Mouse (Mus musculus): ENCODE measurements around the gene Polr2c. TPM values are rescaled to one million over a fixed set of nuclear protein-coding genes. Genes with fewer than 3 reads are reported as not detected.

Gene Polr2c
- total RNA-seq, 2 experiments from 2014 or later: 52.0 to 60.5 TPM

DNA sequence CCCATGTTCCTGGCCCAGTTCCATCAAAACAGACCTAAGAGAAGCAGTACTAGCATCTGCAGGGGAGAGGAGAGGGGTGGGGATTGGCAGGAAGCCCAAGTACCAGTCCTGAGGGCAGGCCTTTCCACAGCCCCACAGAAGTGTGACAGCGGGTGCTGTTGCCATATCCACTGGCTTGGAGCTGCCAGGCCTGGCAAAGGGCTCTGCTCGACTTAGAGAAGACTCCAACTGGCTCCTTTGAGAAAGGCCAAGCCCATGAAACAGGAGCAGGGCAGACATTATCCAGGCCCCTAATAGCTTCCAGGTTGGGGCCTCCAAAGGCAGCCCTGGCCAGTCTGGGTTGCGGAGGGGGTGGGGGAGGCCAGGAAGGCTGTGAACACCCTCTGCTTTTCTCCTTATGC, 57.5 kb downstream of the Polr2c start:
- peak; percentile 10 to 49 for DNase-seq (ENCODE audit: low spot score in 2 of 2)
- intact Hi-C loops (cut with DNase I): no loop called here

DNA sequence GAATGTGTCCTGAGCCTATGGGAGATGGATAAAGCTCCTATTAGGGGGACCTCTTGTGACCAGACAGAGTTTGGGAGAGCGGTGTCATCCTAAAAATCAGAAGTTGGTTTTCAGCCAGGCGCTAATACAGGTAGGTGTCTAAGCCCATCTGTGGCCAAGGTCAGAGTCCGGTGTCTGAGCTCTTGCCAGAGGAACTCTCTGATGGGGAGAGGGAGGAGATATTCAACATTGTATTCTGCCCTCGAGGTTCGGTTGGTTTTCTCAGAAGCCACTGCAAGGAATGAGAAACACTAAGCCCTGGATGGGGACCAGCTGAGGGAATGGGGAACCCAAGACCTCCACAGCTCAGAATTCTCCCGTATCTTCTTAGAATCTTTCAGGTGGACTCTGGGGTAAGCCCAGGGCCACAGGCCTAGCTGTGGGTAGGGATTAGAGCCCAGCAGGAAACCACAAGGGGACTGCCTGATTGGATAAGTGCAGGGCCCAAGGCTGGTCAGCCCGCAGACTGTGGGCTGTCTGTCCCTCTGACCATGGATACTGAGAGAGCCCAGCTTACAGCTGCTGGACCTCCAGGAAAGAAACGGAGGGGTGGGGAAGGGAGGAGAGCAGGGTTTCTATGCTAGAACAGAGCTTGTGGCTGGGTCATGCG, 59.2 kb downstream of the Polr2c start:
- no peak for DNase-seq (ENCODE audit: low spot score in 2 of 2)
- intact Hi-C loops (cut with DNase I): no loop called here

DNA sequence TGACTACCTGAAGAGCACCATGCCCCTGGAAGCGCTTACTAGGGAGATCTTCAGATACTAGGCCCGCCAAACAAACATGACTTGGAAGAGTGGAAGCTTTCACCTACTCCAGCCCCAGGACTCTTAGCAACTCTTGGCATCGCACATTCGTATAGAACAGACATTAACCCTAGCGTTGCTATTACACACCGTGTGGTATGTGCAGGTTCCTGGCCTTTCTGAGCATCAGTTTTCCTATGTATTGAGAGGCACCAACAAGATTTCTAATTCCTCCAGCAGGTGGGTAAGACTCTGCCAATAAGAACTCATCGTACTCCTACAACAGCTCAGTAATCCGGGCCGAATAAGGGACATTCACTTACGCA, 59.7 kb downstream of the Polr2c start:
- DNase-seq (ENCODE audit: low spot score in 2 of 2): no peak
- intact Hi-C loops (cut with DNase I): no loop called here

DNA sequence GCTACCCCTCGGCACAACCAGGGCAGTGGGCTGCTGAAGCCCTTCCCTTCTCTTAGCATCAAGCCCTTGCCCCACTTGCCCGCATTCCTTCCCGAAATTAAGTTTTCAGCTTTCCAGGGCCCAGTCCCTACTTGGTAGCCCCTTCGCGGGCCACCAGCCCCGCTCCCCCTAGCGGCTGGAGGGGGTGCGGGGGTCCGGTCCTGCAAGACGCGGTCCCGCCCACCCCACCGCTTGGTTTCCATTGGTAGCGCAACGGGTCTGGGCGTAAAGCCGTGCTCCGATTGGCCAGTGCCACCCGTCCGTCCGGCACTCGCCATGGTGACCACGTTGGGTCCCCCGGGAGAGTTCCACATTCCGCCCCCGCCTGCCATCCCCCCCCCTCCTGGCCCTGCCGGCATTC, 60.1 kb downstream of the Polr2c start:
- intact Hi-C loops (cut with DNase I): no loop called here
- DNase-seq (ENCODE audit: low spot score in 2 of 2): peak; percentile 79 to 83

DNA sequence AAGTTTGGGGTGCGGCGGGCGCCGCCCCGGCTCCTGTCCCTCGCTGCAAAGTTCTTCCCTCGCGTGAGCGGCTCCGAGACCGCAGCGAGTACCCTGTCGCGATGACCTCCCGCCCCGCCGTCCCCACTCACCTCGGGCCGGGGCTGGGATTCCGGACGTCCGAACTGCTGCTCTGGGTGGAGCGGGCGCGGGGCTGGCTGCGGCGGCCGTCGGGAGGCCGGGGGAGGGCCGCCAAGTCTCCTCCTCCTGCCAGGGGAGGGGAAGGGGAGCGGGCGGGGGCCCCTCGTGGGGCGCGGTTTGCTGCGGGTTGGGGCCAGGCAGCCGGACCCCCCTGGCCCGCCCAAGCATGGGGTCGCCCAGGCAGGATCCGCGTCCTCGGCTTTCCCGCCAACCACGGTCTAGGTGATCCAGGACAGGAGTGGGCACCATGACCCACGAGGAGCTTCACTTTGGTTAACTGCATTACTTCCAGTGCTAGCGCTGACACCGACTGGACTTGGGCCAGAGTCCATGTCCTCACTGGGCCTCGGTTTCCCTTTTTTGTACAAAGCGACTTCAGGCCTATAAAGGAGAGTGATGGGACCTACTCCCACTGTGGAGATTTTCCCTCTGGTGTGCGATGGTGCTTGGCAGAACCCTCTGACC, 60.7 kb downstream of the Polr2c start, which contains the start of gene Ccdc102a:
Ccdc102a (minus strand) TSS at position 248 of the 645 bp plus-strand sequence.
- DNase-seq (ENCODE audit: low spot score in 2 of 2): no peak
- intact Hi-C loops (cut with DNase I): no loop called here

DNA sequence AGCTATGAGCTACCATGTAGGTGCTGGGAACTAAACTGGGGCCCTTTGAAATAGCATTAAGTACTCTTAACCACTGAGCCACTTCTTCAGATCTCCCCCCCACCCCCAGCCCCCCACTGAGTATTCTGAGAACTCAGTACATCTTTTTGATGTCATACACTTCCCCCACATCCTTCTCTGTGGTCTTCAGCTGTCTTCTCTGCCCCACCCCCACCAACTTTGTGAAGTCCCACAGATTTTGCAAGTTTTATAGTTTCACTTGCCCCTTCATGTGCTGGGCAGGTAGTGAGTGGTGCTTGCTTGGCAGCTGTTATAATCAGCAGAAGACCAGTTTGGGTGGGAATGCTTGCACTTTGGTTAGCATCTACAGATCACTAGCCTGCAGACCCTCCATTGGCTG, 62.0 kb downstream of the Polr2c start:
- no peak for DNase-seq (ENCODE audit: low spot score in 2 of 2)
- intact Hi-C loops (cut with DNase I): no loop called here

DNA sequence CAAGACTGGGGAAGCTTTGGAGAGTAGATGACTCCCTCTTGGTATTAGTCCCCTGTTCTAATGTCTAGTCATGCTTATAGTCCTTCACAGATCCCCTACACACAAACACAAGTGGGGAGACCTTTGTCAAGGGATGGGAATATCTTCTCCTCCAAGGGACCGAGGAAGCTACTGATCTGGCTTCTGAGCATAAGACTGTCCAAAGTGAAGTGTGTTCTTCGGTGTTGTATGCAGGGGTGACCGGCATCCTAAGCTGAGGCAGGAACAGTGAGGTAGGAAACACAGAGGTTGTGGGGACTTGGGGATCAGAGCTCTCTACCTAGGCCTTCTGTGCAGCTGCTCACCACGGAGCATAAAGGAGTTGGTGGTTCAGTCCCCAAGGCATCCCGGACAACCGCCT, 64.9 kb downstream of the Polr2c start:
- no peak for DNase-seq (ENCODE audit: low spot score in 2 of 2)
- intact Hi-C loops (cut with DNase I): no loop called here

DNA sequence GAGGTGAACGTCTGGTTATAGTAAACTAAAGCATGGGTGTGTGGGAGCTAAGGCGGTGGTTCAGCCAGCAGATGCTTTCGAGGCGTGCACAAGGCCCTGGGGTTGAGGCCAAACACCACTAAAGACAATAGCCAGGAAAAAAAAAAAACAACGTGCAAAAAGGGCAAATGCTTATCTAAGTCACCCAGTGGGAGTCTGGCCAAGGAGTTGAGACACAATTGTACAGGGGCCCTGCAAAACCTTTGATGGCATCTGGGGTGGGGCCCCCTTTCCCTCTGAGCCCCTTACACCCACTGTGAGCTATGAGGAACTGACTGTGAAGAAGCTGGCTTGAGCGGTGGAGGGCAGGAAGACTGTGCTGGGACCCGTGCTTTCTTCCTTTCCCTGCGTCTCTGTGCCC, 65.4 kb downstream of the Polr2c start:
- intact Hi-C loops (cut with DNase I): no loop called here

More for the DNA sequence above, 65.4 kb downstream of the Polr2c start:
- no peak for DNase-seq (ENCODE audit: low spot score in 2 of 2)

Other genes starting within 250 kb of the Polr2c start
- gene Arl2bp, start 190.8 kb upstream of the Polr2c start, total RNA-seq (2021): 100 to 1,000 TPM; 155 to 165 TPM
- 10 to 100 TPM; 32.1 to 44.9 TPM for gene Pllp, start 161.2 kb upstream of the Polr2c start, total RNA-seq (2021)
- not detected for gene Ccl22, start 111.9 kb upstream of the Polr2c start, total RNA-seq (2021)
- 100 to 1,000 TPM; 664 to 689 TPM for gene Cx3cl1, start 85.4 kb upstream of the Polr2c start, total RNA-seq (2021)
- 10 to 100 TPM; 17.7 to 18.3 TPM for gene Ccl17, start 47.0 kb upstream of the Polr2c start, total RNA-seq (2021)
- gene Coq9, start 19.1 kb upstream of the Polr2c start, total RNA-seq (2021): 10 to 100 TPM; 77.1 to 81.3 TPM
- 10 to 100 TPM; 73.9 to 76.7 TPM for gene Ciapin1, start 19.1 kb upstream of the Polr2c start, total RNA-seq (2021)
- gene Dok4, start 18.9 kb downstream of the Polr2c start, total RNA-seq (2021): 10 to 100 TPM; 42.3 to 44.1 TPM
- 1 to 10 TPM; 2.0 to 2.4 TPM for gene Ccdc102a, start 60.6 kb downstream of the Polr2c start, total RNA-seq (2021)
- not detected for gene Adgrg5, start 66.2 kb downstream of the Polr2c start, total RNA-seq (2021)
- gene Adgrg1, start 117.3 kb downstream of the Polr2c start, total RNA-seq (2021): 100 to 1,000 TPM in 1 of 2 experiments, 10 to 100 TPM in 1; 93.3 to 110 TPM
- gene Adgrg3, start 160.2 kb downstream of the Polr2c start, total RNA-seq (2021): under 1 TPM; 0.68 to 0.89 TPM
- gene Drc7, start 197.7 kb downstream of the Polr2c start, total RNA-seq (2021): 1 to 10 TPM; 1.3 to 2.1 TPM
- 10 to 100 TPM; 43.9 to 47.2 TPM for gene Katnb1, start 223.7 kb downstream of the Polr2c start, total RNA-seq (2021)

Data from left cerebral cortex, postnatal 14 days (tissue).